Mouse (Mus musculus): ENCODE measurements around the gene Tunar.

GRCm38 (mm10) chr12:105314328-105314727 lies 19.3 kb upstream of the Tunar start:
- TF ChIP-seq CTCF (IDR thresholded peaks at IDR 0.05; ENCODE audit: low read depth) (no peak), EP300 (IDR thresholded peaks at IDR 0.05; ENCODE audit: low read depth) (no peak)
